Mouse (Mus musculus) testis, postnatal 14 days (tissue): ENCODE measurements at regions not wholly inside any gene's neighbourhood (a gene's known extent, or its start where the extent isn't known, plus 50 kb on each side); places are given as distances from the start of the nearest gene placed in this dataset.

ENCODE experiments used
- DNase-seq: peaks from one replicate; pipeline ENCODE4 v3.0.0; 2021; ENCODE audit warnings: low spot score

- no peak for DNase-seq
These were observed 172.0 kb downstream of the Dcdc2c start for GRCm38 (mm10) chr12:28380203-28380602.

- no peak for DNase-seq
These were observed 174.2 kb downstream of the Dcdc2c start for GRCm38 (mm10) chr12:28377968-28378367.

- no peak for DNase-seq
These were observed 174.8 kb downstream of the Dcdc2c start for GRCm38 (mm10) chr12:28377373-28377772.

- DNase-seq = no peak
These were observed 175.4 kb downstream of the Dcdc2c start for GRCm38 (mm10) chr12:28376770-28377169.

- DNase-seq = no peak
These were observed 186.9 kb downstream of the Dcdc2c start for GRCm38 (mm10) chr12:28365304-28365703.

- no peak for DNase-seq
These were observed 193.4 kb downstream of the Dcdc2c start for GRCm38 (mm10) chr12:28358737-28359333.

GRCm38 (mm10) chr12:28357764-28358163 lies 194.4 kb downstream of the Dcdc2c start:
- no peak for DNase-seq

GRCm38 (mm10) chr12:28353140-28353539 lies 199.1 kb downstream of the Dcdc2c start:
- DNase-seq = no peak

GRCm38 (mm10) chr12:28352571-28352970 lies 199.6 kb downstream of the Dcdc2c start:
- DNase-seq = no peak

GRCm38 (mm10) chr12:28342735-28343134 lies 209.5 kb downstream of the Dcdc2c start:
- no peak for DNase-seq

- DNase-seq = no peak
These were observed 219.6 kb downstream of the Dcdc2c start for GRCm38 (mm10) chr12:28332591-28332990.

GRCm38 (mm10) chr12:28331843-28332242 lies 220.4 kb downstream of the Dcdc2c start:
- DNase-seq = no peak

GRCm38 (mm10) chr12:28323659-28324058 lies 228.5 kb downstream of the Dcdc2c start:
- DNase-seq = no peak

- DNase-seq = no peak
These were observed 243.0 kb downstream of the Dcdc2c start for GRCm38 (mm10) chr12:28309226-28309625.

- DNase-seq = no peak
These were observed 250.1 kb downstream of the Dcdc2c start for GRCm38 (mm10) chr12:28302038-28302581.

- DNase-seq = no peak
These were observed 263.8 kb downstream of the Dcdc2c start for GRCm38 (mm10) chr12:28288376-28288896.

GRCm38 (mm10) chr12:28255524-28255923 lies 296.7 kb downstream of the Dcdc2c start:
- DNase-seq = no peak

GRCm38 (mm10) chr12:28250526-28250925 lies 301.7 kb downstream of the Dcdc2c start:
- DNase-seq = no peak

GRCm38 (mm10) chr12:28248749-28249148 lies 303.4 kb downstream of the Dcdc2c start:
- DNase-seq = no peak

GRCm38 (mm10) chr12:28248287-28248686 lies 303.9 kb downstream of the Dcdc2c start:
- DNase-seq = no peak

GRCm38 (mm10) chr12:28238016-28238415 lies 314.2 kb downstream of the Dcdc2c start:
- no peak for DNase-seq

GRCm38 (mm10) chr12:28237041-28237440 lies 315.2 kb downstream of the Dcdc2c start:
- DNase-seq = no peak

- DNase-seq = no peak
These were observed 349.4 kb downstream of the Dcdc2c start for GRCm38 (mm10) chr12:28202847-28203246.

GRCm38 (mm10) chr12:28186695-28187094 lies 365.5 kb downstream of the Dcdc2c start:
- DNase-seq = no peak
